Mouse (Mus musculus) CD4-positive helper T cell, adult 2 months (primary cell): ENCODE data around the gene Spata2.

Experiments used
- DNase-seq: peaks from one replicate; pipeline ENCODE4 v3.0.0-alpha.2; 2012; ENCODE audit warnings: low read depth, missing footprints, low spot score

Gene Spata2

DNA sequence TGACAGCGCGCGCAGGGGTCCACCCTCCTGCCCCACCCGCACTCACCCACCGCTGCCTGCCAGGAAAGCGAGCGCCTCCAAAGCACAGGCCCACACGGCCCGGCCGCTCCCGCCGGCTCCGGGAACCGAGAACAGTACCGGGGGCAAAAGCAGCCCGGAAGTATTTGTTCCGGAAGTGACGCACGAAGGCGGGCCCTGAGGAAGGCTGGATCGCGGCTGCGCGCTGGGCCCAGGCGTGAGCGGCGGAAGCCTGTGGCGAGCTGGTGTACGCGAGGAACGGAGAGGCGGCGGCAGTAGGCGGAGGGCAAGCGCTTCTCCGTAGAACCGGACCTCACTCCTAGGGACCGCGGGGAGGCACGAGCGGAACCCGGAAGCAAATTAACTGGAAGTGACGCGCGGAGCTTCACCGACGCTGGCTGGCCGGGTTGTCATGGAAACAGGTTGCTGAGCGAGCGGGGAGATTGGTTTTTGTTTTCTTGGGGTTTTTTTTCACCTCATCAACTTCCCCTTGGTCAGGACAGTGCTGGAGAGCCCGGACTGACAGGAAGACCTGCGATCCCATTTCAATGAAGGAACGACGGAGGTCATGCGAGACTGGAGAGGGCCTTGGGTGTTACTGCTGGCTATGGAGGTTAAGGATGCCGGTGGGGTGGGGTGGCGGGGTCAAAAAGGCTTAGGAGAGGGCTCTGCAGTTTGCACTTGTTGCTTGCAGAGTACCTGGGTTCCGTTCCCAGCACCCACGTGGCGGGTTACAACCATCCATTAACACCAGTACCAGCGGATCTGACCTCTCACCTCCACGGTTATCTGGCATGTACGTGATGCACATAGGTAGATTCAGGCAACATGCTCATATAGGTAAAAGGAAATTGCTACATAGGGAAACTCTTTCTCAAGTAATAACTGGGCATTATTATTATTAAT, at the start of gene Spata2:
Gene Spata2, minus strand, starts transcription at position 175 of the 924 bp plus-strand sequence.
- peak; percentile 96 for DNase-seq

DNA sequence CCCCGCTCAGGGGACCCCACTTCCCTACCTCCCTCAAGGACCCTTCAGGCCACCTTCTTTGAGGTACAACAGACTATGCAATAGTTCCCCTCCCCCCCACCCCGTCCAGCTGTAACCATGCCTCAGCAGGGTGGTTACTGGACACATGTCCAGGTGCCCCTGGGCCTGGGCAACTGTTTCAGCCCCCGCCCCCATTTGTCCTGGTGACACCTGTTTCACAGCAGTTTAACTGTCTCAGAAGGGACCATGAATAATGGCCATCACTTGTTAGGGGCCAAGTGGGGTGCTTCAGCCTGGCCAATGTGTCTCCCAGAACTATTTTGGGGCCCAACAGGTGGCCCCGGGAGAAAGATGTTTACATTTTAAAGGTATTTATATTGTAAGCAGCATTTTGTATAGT, 49.7 kb upstream of the Spata2 start:
- no peak for DNase-seq

DNA sequence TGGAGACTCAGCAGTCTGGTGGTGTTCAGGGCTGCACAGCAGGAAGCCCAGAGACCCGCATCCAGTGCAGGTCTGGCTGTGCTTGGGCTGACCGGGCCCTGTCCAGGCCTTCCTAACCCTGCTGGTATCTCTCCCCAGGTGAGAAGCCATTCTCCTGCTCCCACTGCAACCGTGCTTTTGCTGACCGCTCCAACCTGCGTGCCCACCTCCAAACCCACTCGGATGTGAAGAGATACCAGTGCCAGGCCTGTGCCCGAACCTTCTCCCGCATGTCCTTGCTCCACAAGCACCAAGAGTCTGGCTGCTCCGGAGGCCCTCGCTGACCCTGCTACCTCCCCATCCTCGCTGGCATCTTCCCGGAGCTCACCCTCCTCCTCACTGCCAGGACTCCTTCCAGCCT, 49.1 kb upstream of the Spata2 start:
- DNase-seq: no peak

DNA sequence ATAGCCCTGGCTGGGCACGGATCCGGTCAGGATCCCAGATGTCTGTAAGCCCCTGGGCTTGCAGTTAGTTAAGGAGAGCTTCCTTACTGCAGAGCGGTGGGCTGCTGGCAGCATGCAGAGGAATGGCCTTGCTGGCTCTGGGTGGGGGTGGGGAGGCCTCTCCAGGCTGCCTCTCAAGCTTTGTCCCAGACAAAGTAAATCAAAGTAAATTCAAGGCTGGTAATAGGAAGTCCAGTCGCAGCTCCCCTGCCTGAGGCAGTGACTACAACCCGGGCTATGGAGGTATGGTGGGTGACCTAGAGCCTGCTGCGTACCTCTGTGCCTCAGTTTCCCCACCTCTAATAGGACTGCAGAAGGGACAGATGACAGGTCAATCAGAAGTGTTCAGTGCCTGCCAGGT, 48.6 kb upstream of the Spata2 start:
- no peak for DNase-seq

DNA sequence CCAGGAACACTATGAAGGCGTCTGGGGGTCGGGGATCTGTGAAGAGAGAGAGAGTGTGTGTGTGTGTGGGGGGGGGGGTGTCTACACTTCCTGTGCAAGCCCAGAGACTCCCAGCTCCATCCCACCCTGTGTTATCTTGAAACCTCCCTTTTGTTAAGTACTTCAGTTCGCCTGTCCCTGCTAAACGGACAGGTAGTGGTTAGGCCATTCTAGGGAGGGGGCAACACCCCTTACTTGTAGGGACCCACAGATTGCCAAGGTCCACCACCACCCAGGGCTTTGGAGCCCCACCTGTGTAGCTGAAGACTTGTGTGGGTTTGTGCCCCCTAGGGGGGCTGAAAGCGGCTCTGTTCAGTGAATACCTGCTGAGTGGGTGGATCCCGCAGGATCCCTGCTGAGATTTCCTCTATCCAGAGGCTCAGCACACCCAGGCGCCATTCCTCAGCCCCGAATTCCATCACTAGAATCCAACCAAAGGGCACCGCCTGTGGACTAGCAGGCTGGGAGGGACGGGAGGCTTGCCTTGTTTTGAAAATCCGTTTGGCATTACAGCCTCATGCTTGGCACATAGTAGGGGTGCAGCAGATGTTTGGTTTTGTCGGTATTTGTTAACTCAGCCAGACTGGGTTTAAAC, 47.9 kb upstream of the Spata2 start:
- DNase-seq: no peak

DNA sequence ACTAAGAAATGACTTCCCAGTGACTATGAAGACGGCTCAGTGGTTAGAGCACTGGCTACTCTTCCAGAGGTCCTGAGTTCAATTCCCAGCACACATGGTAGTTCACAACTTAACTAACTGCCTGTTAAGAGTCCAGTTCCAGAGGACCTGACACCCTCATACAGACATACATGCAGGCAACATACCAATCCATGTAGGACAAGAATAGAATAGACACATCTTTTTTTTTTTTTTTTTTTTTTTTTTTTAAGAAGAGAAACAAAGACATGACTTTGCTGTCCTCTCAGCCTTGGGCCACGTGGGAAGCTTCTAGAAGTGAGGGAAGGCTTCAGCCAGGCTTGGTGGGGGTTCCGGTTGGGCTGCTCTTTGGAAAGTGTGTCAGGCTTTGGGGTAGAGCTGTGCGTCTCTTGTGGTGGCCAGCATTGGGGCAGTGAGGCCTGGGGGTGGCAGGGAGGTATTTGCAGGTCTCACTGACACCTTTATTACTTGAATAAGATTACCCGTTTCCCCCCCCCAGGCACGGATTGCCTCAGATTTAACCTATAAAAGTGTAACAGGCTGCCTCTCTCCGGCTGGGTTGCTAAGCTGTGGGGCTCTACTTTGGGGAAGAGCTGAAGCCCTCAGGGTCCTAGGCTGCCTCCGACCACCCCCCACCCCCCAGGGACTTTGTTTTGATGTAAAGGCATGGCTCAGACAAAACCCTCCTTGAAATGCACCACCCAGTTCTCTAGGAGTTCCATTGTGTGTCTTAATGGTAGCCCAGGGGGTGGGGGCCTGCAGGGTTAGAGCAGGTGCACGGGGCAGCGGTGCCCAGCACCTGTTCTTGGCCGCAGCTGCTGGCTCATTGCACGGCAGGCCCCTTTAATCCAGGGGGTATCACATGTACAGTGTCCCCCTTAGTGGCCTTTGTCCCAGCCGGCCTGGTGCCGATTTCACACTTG, 47.1 kb upstream of the Spata2 start:
- no peak for DNase-seq

DNA sequence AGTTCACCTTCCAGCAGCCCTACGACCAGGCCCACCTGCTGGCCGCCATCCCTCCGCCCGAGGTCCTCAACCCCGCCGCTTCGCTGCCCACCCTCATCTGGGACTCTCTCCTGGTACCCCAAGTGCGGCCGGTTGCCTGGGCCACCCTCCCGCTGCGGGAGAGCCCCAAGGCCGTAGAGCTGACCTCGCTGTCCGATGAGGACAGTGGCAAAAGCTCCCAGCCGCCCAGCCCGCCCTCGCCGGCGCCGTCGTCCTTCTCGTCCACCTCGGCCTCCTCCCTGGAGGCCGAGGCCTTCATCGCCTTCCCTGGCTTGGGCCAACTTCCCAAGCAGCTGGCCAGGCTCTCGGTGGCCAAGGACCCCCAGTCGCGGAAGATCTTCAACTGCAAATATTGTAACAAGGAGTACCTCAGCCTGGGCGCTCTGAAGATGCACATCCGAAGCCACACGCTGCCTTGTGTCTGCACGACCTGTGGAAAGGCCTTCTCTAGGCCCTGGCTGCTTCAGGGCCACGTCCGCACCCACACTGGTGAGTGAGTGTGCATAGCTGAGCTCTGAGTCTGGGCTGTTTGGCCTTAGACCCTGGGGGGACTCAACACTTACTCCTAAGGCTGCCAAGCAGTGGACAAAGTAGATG, 46.1 kb upstream of the Spata2 start:
- no peak for DNase-seq

DNA sequence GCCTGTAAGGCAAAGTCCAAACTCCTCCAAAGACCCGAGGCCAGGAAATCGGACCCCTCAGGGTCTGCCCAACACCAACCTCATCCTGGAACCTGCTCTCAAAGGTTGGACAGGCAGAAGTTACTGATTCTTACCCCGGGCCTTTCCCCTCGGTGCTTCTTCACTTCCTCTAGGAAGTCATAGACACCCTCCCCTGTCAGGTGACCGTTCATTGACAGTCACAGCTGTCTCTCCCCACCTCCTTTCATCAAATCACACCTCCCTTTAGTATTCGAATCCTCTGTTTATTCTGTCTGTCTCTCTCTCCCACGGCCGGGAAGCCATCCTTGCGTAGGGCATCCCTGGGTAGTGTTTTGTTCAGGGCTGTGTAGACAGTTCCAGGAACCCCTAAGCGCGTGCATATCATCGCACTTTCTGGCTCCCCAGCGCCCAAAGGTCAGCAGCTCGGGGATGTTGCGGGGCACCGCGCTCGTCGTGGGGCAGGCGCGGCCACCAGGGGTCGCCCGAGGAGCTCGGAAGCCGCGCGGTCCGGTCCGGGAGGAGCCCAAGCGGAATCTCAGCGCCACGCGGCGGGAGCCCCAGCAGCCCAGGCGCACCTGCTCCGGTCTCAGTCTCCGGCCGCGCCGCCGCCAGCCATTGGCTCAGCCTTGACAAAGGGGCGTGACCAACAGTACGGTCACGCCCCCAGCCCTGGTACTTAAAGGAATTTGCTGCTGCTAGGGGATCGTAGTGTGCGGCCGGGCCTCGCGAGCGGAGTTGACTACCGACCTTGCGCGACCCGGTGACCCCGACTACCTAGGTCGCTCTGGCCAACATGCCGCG, 45.0 kb upstream of the Spata2 start, which contains the start of gene Snai1:
Gene Snai1, plus strand, starts transcription at position 720 of the 822 bp plus-strand sequence.
- DNase-seq: peak; percentile 93

DNA sequence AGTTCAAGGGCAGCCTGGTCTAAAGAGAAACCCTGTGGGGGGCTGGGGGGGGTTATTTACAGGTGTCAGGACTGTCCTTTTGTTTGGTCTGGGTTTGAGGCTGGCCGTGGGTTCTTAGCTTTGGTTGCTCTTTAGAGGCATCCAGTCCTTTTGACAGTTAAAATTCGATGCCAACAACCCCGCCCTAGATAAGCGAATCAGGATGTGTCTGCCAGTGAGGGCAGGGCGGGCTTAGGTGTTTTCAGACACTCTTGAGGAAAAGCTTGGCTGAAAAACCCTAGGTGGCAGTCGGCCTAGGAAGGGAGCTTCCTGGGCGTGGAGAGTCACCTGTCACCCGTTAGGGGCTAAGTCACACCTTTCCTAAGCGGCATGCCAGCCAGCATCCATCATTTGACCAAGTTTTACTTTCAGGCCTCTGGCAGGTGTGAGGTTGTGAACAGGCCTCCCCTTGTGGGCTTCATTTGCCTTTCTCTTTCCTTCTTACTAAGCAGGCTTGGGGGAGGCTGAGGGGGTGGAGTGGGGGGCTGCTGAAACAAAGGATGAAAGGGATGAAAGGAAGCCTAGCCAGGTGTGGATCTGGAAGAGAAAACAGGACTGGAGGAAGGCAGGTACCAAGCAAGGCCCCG, 43.7 kb upstream of the Spata2 start:
- DNase-seq: no peak

DNA sequence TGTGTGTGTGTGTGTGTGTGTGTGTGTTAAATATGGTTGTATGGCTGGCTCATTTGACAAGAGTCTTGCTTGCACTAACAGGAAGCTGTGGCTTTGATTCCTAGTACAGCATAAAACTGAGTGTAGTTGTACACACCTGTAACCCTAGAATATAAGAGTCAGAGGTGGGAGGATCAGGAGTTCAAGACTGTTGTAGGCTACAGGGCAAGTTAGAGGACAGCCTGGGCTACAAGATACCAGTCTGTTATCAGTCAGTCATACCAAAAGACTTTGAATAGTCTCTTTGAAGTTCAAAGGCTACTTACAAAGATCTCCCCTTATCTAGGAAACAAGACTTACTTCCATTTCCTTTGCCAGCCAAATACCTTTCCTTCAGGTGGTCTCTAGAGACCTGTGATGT, 41.2 kb upstream of the Spata2 start:
- DNase-seq: peak; percentile 44

DNA sequence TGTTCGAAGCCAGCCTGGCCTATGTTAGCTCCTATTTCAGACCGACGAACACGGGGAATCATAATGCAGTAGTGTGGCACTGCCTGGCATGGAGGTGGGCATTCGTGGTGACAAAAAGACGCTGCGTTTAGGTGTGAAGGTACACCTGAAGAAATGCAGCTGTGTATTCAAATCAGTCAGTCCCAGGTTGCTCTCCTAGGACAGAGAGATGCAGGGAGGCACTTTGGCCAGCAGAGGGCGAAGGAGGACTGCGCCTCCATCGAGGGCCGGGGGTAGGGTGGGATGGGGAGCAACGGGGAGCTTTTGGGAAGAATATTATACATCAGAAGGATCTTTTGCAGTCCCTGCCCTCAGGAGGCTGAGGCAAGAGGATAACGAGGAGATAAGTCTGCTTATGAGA, 39.4 kb upstream of the Spata2 start:
- DNase-seq: peak; percentile 60

DNA sequence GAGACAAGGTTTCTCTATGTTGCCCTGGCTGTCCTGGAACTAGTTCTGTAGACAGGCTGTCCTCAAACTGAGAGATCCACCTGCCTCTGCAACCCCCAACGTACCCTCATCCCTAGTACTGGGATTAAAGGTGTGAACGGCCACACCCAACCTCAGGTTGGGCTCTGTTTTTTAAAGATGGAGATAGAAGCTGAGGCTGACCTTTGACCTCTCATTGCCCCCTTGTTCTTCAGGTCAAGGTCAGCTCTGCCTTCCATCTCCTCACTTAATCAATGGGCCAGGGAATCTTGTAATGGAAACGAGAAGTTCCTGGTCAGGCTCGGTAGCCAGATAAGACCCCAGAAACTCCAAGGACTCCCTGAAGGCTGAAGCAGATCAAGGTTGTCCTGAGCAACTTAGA, 37.8 kb upstream of the Spata2 start:
- no peak for DNase-seq

DNA sequence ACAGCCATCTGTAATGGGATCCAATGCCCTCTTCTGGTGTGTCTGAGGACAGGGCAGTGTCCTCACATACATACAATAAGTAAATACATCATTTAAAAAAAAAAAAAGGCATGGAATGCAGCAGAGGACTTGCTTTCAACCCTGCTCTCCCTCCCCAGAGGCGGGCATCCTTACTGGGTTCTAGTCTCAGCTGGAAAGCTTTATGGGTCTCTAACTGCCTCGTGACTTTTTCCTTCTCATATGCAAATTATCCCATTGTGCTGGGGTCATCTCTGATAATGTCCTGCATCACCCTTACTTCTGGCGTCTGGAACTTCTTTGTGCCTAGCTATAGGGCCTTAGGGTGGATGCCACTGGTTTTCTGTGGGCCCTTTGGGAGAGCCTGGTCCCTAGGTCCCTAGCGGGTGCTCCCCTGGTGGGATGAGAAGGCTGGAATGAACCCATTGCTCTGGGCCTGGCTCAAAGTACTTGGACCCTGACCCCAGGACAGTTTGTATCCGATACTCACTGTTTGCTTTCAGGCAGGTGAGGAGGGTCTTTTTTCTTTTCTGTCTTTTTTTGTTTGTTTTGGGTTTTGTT, 37.3 kb upstream of the Spata2 start:
- DNase-seq: no peak

DNA sequence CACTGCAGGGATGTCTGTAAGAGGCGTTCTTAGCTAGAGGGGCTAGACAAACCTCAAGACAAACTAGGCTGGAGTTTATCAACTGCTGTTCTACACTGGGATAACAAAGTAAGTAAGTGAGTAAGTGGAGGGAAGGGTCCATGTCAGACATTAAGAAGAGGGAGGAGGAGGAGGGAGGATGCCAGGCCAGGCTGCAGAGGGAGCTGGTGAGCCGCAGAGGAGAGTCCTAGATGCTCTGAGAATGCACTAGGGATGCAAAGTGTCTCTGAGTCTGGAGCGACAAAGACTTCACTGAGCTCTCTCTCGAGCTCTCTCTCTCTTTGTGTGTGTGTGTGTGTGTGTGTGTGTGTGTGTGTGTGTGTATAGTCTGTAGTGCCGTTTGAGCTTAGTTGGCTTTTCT, 35.6 kb upstream of the Spata2 start:
- DNase-seq: peak; percentile 36

DNA sequence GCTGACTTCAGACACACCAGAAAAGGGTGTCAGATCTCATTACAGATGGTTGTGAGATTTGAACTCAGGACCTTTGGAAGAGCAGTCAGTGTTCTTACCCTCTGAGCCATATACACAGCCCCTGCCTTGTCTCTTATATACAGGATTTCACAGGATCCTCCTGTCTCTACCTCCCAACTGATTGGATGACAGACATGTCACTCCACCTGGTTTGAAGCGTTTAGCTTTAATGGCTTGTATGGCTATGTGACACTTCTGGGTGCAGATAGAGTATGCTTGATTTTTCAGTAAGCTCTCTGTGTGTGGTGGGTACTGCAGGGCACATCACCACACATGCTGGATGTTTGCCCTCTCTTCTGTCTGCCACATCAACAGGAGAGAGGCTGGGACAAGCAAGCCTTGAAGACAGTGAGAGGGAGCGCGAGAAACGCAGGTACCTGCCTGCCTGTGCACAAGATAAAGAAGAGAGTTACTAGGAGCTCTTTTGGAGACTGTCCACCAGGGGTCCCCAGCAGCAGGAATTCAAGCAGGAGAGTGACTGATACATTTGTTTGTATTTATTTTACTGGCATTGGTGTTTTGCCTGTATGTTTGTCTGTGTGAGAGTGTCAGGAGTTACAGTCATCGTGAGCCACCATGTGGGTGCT, 27.0 kb upstream of the Spata2 start:
- peak; percentile 40 for DNase-seq

DNA sequence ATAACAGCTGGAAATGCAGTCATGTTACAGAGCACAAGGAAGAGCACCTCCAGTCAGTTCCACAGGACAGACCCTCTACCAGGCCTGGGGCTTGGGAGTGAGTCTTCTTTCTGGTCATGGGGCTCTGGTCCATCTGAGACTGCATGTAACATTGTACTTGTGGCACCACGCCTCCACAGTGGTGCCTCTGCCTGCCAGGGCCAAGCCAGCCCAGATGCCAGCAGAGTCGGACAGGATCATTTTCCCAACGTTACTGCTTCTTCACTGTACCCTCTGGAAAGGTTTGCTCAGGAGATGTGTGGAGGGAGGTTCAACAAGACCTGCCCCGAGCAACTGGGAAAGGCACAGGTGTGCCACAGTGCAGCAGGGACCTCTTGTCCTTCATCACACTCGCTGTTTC, 23.0 kb upstream of the Spata2 start:
- no peak for DNase-seq

DNA sequence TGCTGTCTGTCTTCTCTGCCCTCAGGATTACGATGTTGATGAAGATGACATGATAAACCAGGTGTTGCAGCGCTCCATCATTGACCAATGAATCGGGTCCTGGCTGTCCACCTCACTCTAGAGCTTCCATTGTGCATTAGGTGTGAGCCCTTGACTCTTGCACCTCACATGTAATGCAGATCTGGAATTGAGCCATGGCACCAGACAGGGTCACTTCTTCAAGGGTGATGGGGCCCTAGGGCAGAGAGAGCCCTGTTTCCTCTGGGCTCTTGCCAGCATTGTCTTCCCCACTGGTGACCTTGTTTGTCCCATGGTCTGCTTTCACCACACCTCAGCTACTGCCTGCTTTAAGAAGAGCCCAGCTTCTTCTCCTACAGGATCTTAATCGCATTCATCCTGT, 22.0 kb upstream of the Spata2 start:
- DNase-seq: no peak

DNA sequence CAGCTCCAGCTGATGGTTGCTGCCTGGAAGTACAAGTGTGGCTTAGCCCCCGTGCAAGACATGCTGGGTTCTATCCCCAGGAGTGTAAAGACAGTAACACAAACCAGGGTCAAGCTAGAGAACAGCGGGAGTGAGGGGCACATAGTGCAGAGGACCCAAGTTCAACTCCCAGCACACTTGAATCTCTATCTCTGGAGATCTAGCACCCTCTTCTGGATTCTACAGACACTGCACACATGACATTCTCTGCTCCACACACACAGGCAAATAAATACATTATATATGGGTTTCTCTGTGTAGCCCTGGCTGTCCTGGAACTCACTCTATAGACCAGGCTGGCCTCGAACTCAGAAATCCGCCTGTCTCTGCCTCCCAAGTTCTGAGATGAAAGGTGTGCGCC, 20.3 kb upstream of the Spata2 start:
- peak; percentile 52 for DNase-seq

DNA sequence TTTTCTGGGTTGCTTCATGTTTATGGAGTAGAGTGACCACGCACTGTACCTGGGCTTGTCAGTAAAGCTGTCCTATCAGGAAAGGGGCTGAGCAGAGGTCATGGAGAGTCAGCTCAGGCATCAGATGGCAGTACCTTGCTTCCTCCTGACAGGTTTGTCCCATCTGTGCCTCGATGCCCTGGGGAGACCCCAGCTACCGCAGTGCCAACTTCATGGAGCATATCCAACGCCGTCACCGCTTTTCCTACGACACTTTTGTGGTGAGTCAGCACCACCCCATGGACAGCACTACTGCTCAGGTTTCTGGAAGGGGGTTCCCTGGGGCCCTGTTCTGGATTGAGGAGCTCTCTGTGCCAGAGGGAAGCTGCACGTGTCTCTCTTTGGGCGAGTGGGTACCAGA, 19.7 kb upstream of the Spata2 start:
- no peak for DNase-seq
